Mouse (Mus musculus) telencephalon, adult 2 months (tissue): ENCODE results near the gene Ssbp4.

Experiments
- DNase-seq: peaks from one replicate; pipeline ENCODE4 v3.0.0-alpha.2; 2011; ENCODE audit warnings: low read depth, low spot score

Gene Ssbp4

GRCm38 (mm10) chr8:70555079-70555747 is 53.5 kb downstream of the Ssbp4 start:
- DNase-seq = no peak

GRCm38 (mm10) chr8:70553740-70554139 is 54.9 kb downstream of the Ssbp4 start:
- no peak for DNase-seq

- no peak for DNase-seq
Observed at GRCm38 (mm10) chr8:70552836-70553235, 55.8 kb downstream of the Ssbp4 start.

GRCm38 (mm10) chr8:70551558-70552161 is 57.0 kb downstream of the Ssbp4 start:
- no peak for DNase-seq

GRCm38 (mm10) chr8:70549412-70550184 is 59.1 kb downstream of the Ssbp4 start:
- no peak for DNase-seq

GRCm38 (mm10) chr8:70547762-70548161 is 60.9 kb downstream of the Ssbp4 start:
- no peak for DNase-seq
